Mouse (Mus musculus): ENCODE measurements around the gene Optc. TPM values are rescaled to one million over a fixed set of nuclear protein-coding genes. Genes with fewer than 3 reads are reported as not detected.

The Optc gene
- total RNA-seq (2021), result 1 to 10 TPM in 1 of 2 experiments, under 1 TPM in 1; 0.81 to 1.2 TPM
- long read RNA-seq, experiment 1, result 0 reads
- long read RNA-seq, experiment 2, result 0 reads

- TF ChIP-seq CTCF (IDR thresholded peaks at IDR 0.05), result no peak
- H3K4me3 ChIP-seq, result peak within 1 kb of the TSS; percentile 39
- DNase-seq (ENCODE audit: extremely low spot score in 1 of 2, low spot score in 2 of 2), result peak; percentile 67 to 73
- H3K27ac ChIP-seq, result peak within 1 kb of the TSS; percentile 85
- intact Hi-C loops (cut with DNase I), result loop anchor here (1.0 to 2.0 kb wide), 3 partner anchors 11 to 245 kb away; no protein-coding TSS in a partner anchor
Observed at GRCm38 (mm10) chr1:133907949-133908658, at the start of gene Optc. Gene Optc, minus strand, starts transcription at chr1:133907999.

- TF ChIP-seq CTCF (IDR thresholded peaks at IDR 0.05), result no peak
- intact Hi-C loops (cut with DNase I), result no loop called here
- Histone ChIP-seq H3K4me3 (no peak overlapping the region), H3K27ac (no peak overlapping the region)
- DNase-seq (ENCODE audit: extremely low spot score in 1 of 2, low spot score in 2 of 2), result no peak
Observed at GRCm38 (mm10) chr1:133954009-133954408, 46.2 kb upstream of the Optc start.

GRCm38 (mm10) chr1:133953261-133953742 lies 45.5 kb upstream of the Optc start:
- intact Hi-C loops (cut with DNase I), result no loop called here
- Histone ChIP-seq H3K27ac (no peak overlapping the region), H3K4me3 (no peak overlapping the region)
- DNase-seq (ENCODE audit: extremely low spot score in 1 of 2, low spot score in 2 of 2), result peak in 1 of 2 experiments; percentile 11
- TF ChIP-seq CTCF (IDR thresholded peaks at IDR 0.05), result no peak

- no peak overlapping the region for H3K4me3 ChIP-seq
- DNase-seq (ENCODE audit: extremely low spot score in 1 of 2, low spot score in 2 of 2), result no peak
Observed at GRCm38 (mm10) chr1:133951598-133951997, 43.8 kb upstream of the Optc start.

GRCm38 (mm10) chr1:133950061-133950782 lies 42.4 kb upstream of the Optc start:
- DNase-seq (ENCODE audit: extremely low spot score in 1 of 2, low spot score in 2 of 2), result no peak
- TF ChIP-seq CTCF (IDR thresholded peaks at IDR 0.05), result no peak
- intact Hi-C loops (cut with DNase I), result no loop called here
- Histone ChIP-seq H3K27ac (no peak overlapping the region), H3K4me3 (no peak overlapping the region)

More at GRCm38 (mm10) chr1:133951598-133951997, 43.8 kb upstream of the Optc start:
- no peak for TF ChIP-seq CTCF (IDR thresholded peaks at IDR 0.05)
- intact Hi-C loops (cut with DNase I), result no loop called here
- H3K27ac ChIP-seq, result no peak overlapping the region

- no peak overlapping the region for H3K4me3 ChIP-seq
- intact Hi-C loops (cut with DNase I), result no loop called here
- no peak overlapping the region for H3K27ac ChIP-seq
- no peak for DNase-seq (ENCODE audit: extremely low spot score in 1 of 2, low spot score in 2 of 2)
- no peak for TF ChIP-seq CTCF (IDR thresholded peaks at IDR 0.05)
Observed at GRCm38 (mm10) chr1:133945106-133945505, 37.3 kb upstream of the Optc start.

- H3K27ac ChIP-seq, result no peak overlapping the region
- TF ChIP-seq CTCF (IDR thresholded peaks at IDR 0.05), result no peak
- DNase-seq (ENCODE audit: extremely low spot score in 1 of 2, low spot score in 2 of 2), result no peak
- no peak overlapping the region for H3K4me3 ChIP-seq
- intact Hi-C loops (cut with DNase I), result no loop called here
Observed at GRCm38 (mm10) chr1:133941904-133942303, 34.1 kb upstream of the Optc start.

- Histone ChIP-seq H3K27ac (no peak overlapping the region), H3K4me3 (no peak overlapping the region)
- intact Hi-C loops (cut with DNase I), result no loop called here
- no peak for TF ChIP-seq CTCF (IDR thresholded peaks at IDR 0.05)
- no peak for DNase-seq (ENCODE audit: extremely low spot score in 1 of 2, low spot score in 2 of 2)
Observed at GRCm38 (mm10) chr1:133941158-133941860, 33.5 kb upstream of the Optc start.

GRCm38 (mm10) chr1:133940481-133941092 lies 32.8 kb upstream of the Optc start:
- DNase-seq (ENCODE audit: extremely low spot score in 1 of 2, low spot score in 2 of 2), result no peak
- no peak overlapping the region for H3K4me3 ChIP-seq
- H3K27ac ChIP-seq, result no peak overlapping the region
- intact Hi-C loops (cut with DNase I), result no loop called here
- no peak for TF ChIP-seq CTCF (IDR thresholded peaks at IDR 0.05)

GRCm38 (mm10) chr1:133939708-133940107 lies 31.9 kb upstream of the Optc start:
- H3K4me3 ChIP-seq, result no peak overlapping the region
- no peak for TF ChIP-seq CTCF (IDR thresholded peaks at IDR 0.05)
- intact Hi-C loops (cut with DNase I), result no loop called here
- no peak for DNase-seq (ENCODE audit: extremely low spot score in 1 of 2, low spot score in 2 of 2)
- no peak overlapping the region for H3K27ac ChIP-seq

- intact Hi-C loops (cut with DNase I), result no loop called here
- DNase-seq (ENCODE audit: extremely low spot score in 1 of 2, low spot score in 2 of 2), result no peak
- Histone ChIP-seq H3K4me3 (no peak overlapping the region), H3K27ac (no peak overlapping the region)
- no peak for TF ChIP-seq CTCF (IDR thresholded peaks at IDR 0.05)
Observed at GRCm38 (mm10) chr1:133936169-133936568, 28.4 kb upstream of the Optc start.

All from left cerebral cortex, adult 2 months (tissue).